Mouse (Mus musculus): Measurements from ENCODE around the gene Srpk1.

- TF ChIP-seq USF1 (IDR thresholded peaks at IDR 0.05; ENCODE audit: low read depth) (no peak), MAX (IDR thresholded peaks at IDR 0.05) (no peak), CTCF (IDR thresholded peaks at IDR 0.05; ENCODE audit: control insufficient read depth, insufficient read depth, insufficient read length) (no peak), CEBPB (IDR thresholded peaks at IDR 0.05; ENCODE audit: low read depth) (no peak), MYOG (IDR thresholded peaks at IDR 0.05; ENCODE audit: control insufficient read depth, extremely low read depth, insufficient read length) (no peak)
These were observed 31.9 kb downstream of the Srpk1 start for GRCm38 (mm10) chr17:28590596-28590995.

All from C2C12 (cell line).